In the genomic region with DNA sequence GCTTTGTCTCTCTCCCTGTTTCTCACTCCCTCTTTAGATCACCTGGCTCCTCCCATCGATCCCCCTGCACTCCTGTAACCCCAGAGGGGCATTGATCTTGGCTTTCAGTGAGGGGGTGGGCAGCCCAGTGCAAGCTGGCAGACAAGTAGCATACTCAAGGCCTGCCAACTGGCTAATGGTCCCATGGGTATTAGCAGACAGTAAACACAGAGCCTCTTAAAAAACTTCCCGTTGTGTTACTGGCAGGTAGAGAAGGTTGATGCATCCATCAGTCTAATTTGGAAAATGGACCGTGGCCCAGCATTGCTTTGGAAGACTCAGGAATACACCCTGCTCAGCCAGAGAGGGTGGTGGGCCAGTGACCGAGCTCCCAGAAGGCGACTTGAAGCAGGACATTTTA, we compare ENCODE assay signal across 26 mouse cellular contexts.
A peak's percentile ranks its signal among the peaks of the same experiment; 100 is the strongest.
DNase-seq lines count a peak whose midpoint lies in the region; ATAC-seq lines count a peak whose summit lies in the region.
"Had no signal": no experiment of that assay in that cellular context is flagged by ENCODE, and none has a peak within 500 bp of the region (broad histone marks: within the 10 kb centered on the region; RNA-seq: fewer than 3 reads in every experiment).

No protein-coding gene starts in this region.

- ATAC-seq in hindbrain, embryonic 13.5 days (ENCODE audit: low FRiP score): peak; percentile 54; the same call in 1 of the 2 replicates
- no peak for ATAC-seq in hindbrain, embryonic 12.5 days (ENCODE audit: low FRiP score)
- ATAC-seq in neural tube, embryonic 15.5 days (ENCODE audit: low FRiP score): peak; percentile 41; the same call in 1 of the 2 replicates
- ATAC-seq: CD4-positive, CD25-positive, alpha-beta regulatory T cell, adult 4 months; forebrain, embryonic 16.5 days; inflammation-experienced regulatory T-cells, adult 6 months; intestine, embryonic 16.5 days had no signal

- no peak overlapping the region for H3K4me2 ChIP-seq in hindbrain, embryonic 13.5 days
- no peak overlapping the region for H3K4me2 ChIP-seq in hindbrain, embryonic 12.5 days (replicated peaks)
- H3K4me2 ChIP-seq in neural tube, embryonic 15.5 days: no peak overlapping the region
- H3K4me2 ChIP-seq: embryonic facial prominence, embryonic 12.5 days; embryonic facial prominence, embryonic 15.5 days; forebrain, embryonic 12.5 days; heart, embryonic 13.5 days; hindbrain, embryonic 15.5 days had no signal

- H3K9ac ChIP-seq in hindbrain, embryonic 13.5 days: no peak overlapping the region
- H3K9ac ChIP-seq in hindbrain, embryonic 12.5 days: no peak overlapping the region
- H3K9ac ChIP-seq in neural tube, embryonic 15.5 days (replicated peaks): no peak overlapping the region
- H3K9ac ChIP-seq: embryonic facial prominence, embryonic 12.5 days; embryonic facial prominence, embryonic 15.5 days; forebrain, embryonic 12.5 days; heart, embryonic 13.5 days; hindbrain, embryonic 15.5 days had no signal

- peaks cover 9% of the 10 kb centered on the region for H3K4me1 ChIP-seq in hindbrain, embryonic 13.5 days (replicated peaks)
- H3K4me1 ChIP-seq in hindbrain, embryonic 12.5 days: peaks cover 7% of the 10 kb centered on the region; the same call in 1 of the 2 replicates
- H3K4me1 ChIP-seq in neural tube, embryonic 15.5 days: peaks cover 21% of the 10 kb centered on the region
- H3K4me1 ChIP-seq: embryonic facial prominence, embryonic 12.5 days; forebrain, embryonic 12.5 days had no signal

- H3K9me3 ChIP-seq in hindbrain, embryonic 13.5 days: no peaks in the 10 kb centered on the region
- 0 out of 2 replicates have a peak, but pooled peaks cover 6% of the 10 kb centered on the region for H3K9me3 ChIP-seq in hindbrain, embryonic 12.5 days (replicated peaks)
- no peaks in the 10 kb centered on the region for H3K9me3 ChIP-seq in neural tube, embryonic 15.5 days (replicated peaks)
- H3K9me3 ChIP-seq: embryonic facial prominence, embryonic 12.5 days; embryonic facial prominence, embryonic 15.5 days; heart, embryonic 10.5 days; hindbrain, embryonic 15.5 days had no signal

- H3K36me3 ChIP-seq in hindbrain, embryonic 13.5 days: no peaks in the 10 kb centered on the region
- no peaks in the 10 kb centered on the region for H3K36me3 ChIP-seq in hindbrain, embryonic 12.5 days
- H3K36me3 ChIP-seq in neural tube, embryonic 15.5 days: no peaks in the 10 kb centered on the region
- H3K36me3 ChIP-seq: embryonic facial prominence, embryonic 12.5 days; embryonic facial prominence, embryonic 15.5 days; forebrain, embryonic 12.5 days; heart, embryonic 10.5 days; heart, embryonic 13.5 days; hindbrain, embryonic 15.5 days had no signal

- H3K27ac ChIP-seq in hindbrain, embryonic 13.5 days: no peak overlapping the region
- H3K27ac ChIP-seq in hindbrain, embryonic 12.5 days: no peak overlapping the region
- no peak overlapping the region for H3K27ac ChIP-seq in neural tube, embryonic 15.5 days (replicated peaks)
- H3K27ac ChIP-seq: embryonic facial prominence, embryonic 12.5 days; embryonic facial prominence, embryonic 15.5 days; forebrain, embryonic 12.5 days; heart, adult 2 months; heart, embryonic 10.5 days; heart, embryonic 13.5 days; hindbrain, embryonic 15.5 days had no signal

- intact Hi-C loops in left cerebral cortex, postnatal 4 days (cut with DNase I): no loop called here
- intact Hi-C loops in left cerebral cortex, postnatal 36 days (cut with DNase I): no loop called here

- H3K4me3 ChIP-seq in hindbrain, embryonic 13.5 days: no peak overlapping the region
- no peak overlapping the region for H3K4me3 ChIP-seq in hindbrain, embryonic 12.5 days
- H3K4me3 ChIP-seq in neural tube, embryonic 15.5 days (replicated peaks): no peak overlapping the region
- H3K4me3 ChIP-seq: embryonic facial prominence, embryonic 12.5 days; embryonic facial prominence, embryonic 15.5 days; forebrain, embryonic 12.5 days; heart, adult 2 months; heart, embryonic 10.5 days; heart, embryonic 13.5 days; hindbrain, embryonic 15.5 days had no signal

- peak; percentile 34 for DNase-seq in left cerebral cortex, postnatal 4 days
- no peak for DNase-seq in left cerebral cortex, postnatal 36 days (ENCODE audit: low spot score in 2 of 2)
- no peak for DNase-seq in layer of hippocampus, adult 8-10 months (ENCODE audit: low spot score in 2 of 2)
- DNase-seq: adrenal gland, adult 2 months; adrenal gland, postnatal 14 days; cerebellum, adult 11-12 months; cerebellum, adult 9-10 months; cerebellum, postnatal 25 days; gastrocnemius, postnatal 10 days; gastrocnemius, postnatal 36 days; heart, adult 2 months; heart, postnatal 14 days; heart, postnatal 4 days had no signal

- 67% methylated on average over 5 of the region's 5 CpGs for WGBS in hindbrain, embryonic 13.5 days
- 73% methylated on average over 5 of the region's 5 CpGs for WGBS in hindbrain, embryonic 12.5 days
- WGBS in neural tube, embryonic 15.5 days: 54% methylated on average over 5 of the region's 5 CpGs

- H3K27me3 ChIP-seq in hindbrain, embryonic 13.5 days: 0 out of 2 replicates have a peak, but pooled peaks cover 3% of the 10 kb centered on the region
- 0 out of 2 replicates have a peak, but pooled peaks cover 2% of the 10 kb centered on the region for H3K27me3 ChIP-seq in hindbrain, embryonic 12.5 days
- H3K27me3 ChIP-seq in neural tube, embryonic 15.5 days (replicated peaks): peaks cover 11% of the 10 kb centered on the region
- H3K27me3 ChIP-seq: embryonic facial prominence, embryonic 12.5 days; embryonic facial prominence, embryonic 15.5 days; forebrain, embryonic 12.5 days; heart, embryonic 13.5 days; hindbrain, embryonic 15.5 days had no signal
